Comparison of ENCODE assay signal across 33 mouse cellular contexts in genomic region chr13:91453236-91453635, GRCm38 (mm10). TPM values are rescaled to one million over a fixed set of nuclear protein-coding genes. Genes with fewer than 3 reads are reported as not detected.
DNase-seq lines count a peak whose midpoint lies in the region; ATAC-seq and TF ChIP-seq lines count a peak whose summit lies in the region.
"Had no signal": no experiment of that assay in that cellular context is flagged by ENCODE, and none has a peak within 500 bp of the region (broad histone marks: within the 10 kb centered on the region; RNA-seq: fewer than 3 reads in every experiment).

No protein-coding gene starts in this region.

- peak overlapping the region; percentile 75 for H3K27ac ChIP-seq in spleen, adult 2 months (ENCODE audit: insufficient read depth, low read length)
- no peak overlapping the region for H3K27ac ChIP-seq in forebrain, embryonic 12.5 days
- H3K27ac ChIP-seq: embryonic facial prominence, embryonic 13.5 days; forebrain, embryonic 10.5 days; gastrocnemius, adult 2 months; kidney, postnatal 0 days; limb, embryonic 15.5 days; liver, embryonic 13.5 days; neural tube, embryonic 15.5 days had no signal

- TF ChIP-seq POLR2A in spleen, adult 2 months (IDR thresholded peaks at IDR 0.05; ENCODE audit: low read depth, low read length) = no peak

- H3K36me3 ChIP-seq in spleen, adult 2 months (ENCODE audit: control insufficient read depth, insufficient read depth, low read length) = no peaks in the 10 kb centered on the region
- no peaks in the 10 kb centered on the region for H3K36me3 ChIP-seq in forebrain, embryonic 12.5 days (replicated peaks)
- H3K36me3 ChIP-seq: embryonic facial prominence, embryonic 13.5 days; forebrain, embryonic 10.5 days; limb, embryonic 15.5 days; liver, embryonic 13.5 days; neural tube, embryonic 15.5 days had no signal

- H3K4me3 ChIP-seq in spleen, adult 2 months (ENCODE audit: extremely low read depth, insufficient read depth, insufficient read length) = no peak overlapping the region
- no peak overlapping the region for H3K4me3 ChIP-seq in forebrain, embryonic 12.5 days (replicated peaks)
- H3K4me3 ChIP-seq: embryonic facial prominence, embryonic 13.5 days; forebrain, embryonic 10.5 days; gastrocnemius, adult 2 months; limb, embryonic 15.5 days; liver, embryonic 13.5 days; megakaryocyte, embryonic 14.5 days; neural tube, embryonic 15.5 days had no signal

- no peak overlapping the region for H3K4me2 ChIP-seq in forebrain, embryonic 12.5 days
- H3K4me2 ChIP-seq: embryonic facial prominence, embryonic 13.5 days; limb, embryonic 15.5 days; liver, embryonic 13.5 days; neural tube, embryonic 15.5 days had no signal

- H3K4me1 ChIP-seq in spleen, adult 2 months (ENCODE audit: control insufficient read depth, insufficient read depth, insufficient read length) = peaks cover 10% of the 10 kb centered on the region
- no peaks in the 10 kb centered on the region; the same call in 1 of the 2 replicates for H3K4me1 ChIP-seq in forebrain, embryonic 12.5 days
- H3K4me1 ChIP-seq: embryonic facial prominence, embryonic 13.5 days; neural tube, embryonic 15.5 days had no signal

- no peaks in the 10 kb centered on the region for H3K27me3 ChIP-seq in spleen, adult 2 months (ENCODE audit: control insufficient read depth, insufficient read depth, low read length)
- H3K27me3 ChIP-seq in forebrain, embryonic 12.5 days = no peaks in the 10 kb centered on the region
- H3K27me3 ChIP-seq: CH12.LX; embryonic facial prominence, embryonic 13.5 days; limb, embryonic 15.5 days; liver, embryonic 13.5 days; megakaryocyte, embryonic 14.5 days; neural tube, embryonic 15.5 days had no signal

- no peak for TF ChIP-seq CTCF in spleen, adult 2 months (IDR thresholded peaks at IDR 0.05; ENCODE audit: extremely low read depth, insufficient read depth, insufficient read length, insufficient replicate concordance)

- WGBS in spleen, adult 2 months = 30% methylated on average over 3 of the region's 3 CpGs
- WGBS in forebrain, embryonic 12.5 days = 95% methylated on average over 3 of the region's 3 CpGs

- no peaks in the 10 kb centered on the region for H3K9me3 ChIP-seq in forebrain, embryonic 12.5 days
- H3K9me3 ChIP-seq: embryonic facial prominence, embryonic 13.5 days; forebrain, embryonic 10.5 days; limb, embryonic 15.5 days; liver, embryonic 13.5 days; megakaryocyte, embryonic 14.5 days; neural tube, embryonic 15.5 days had no signal

- peak in 1 of 2 experiments; percentile 34 for DNase-seq in spleen, adult 2 months (ENCODE audit: low read depth in 1 of 2, low spot score in 2 of 2)
- no peak for DNase-seq in spleen, postnatal 14 days (ENCODE audit: low spot score in 2 of 2)
- peak; percentile 56 for DNase-seq in induced T-regulatory cell, adult 2 months (ENCODE audit: low read depth)
- no peak for DNase-seq in right cerebral cortex, postnatal 14 days
- DNase-seq in urinary bladder, postnatal 25 days (ENCODE audit: low spot score) = no peak
- DNase-seq: adrenal gland, postnatal 10 days; cerebellum, adult 8-10 months; cerebellum, postnatal 25 days; gastrocnemius, adult 2 months; gastrocnemius, postnatal 36 days; heart, postnatal 14 days; kidney, adult 8-10 months; kidney, postnatal 4 days; left cerebral cortex, postnatal 4 days; liver, embryonic 13.5 days; lung, adult 18-20 months; lung, postnatal 4 days; midbrain, embryonic 14.5 days; right cerebral cortex, adult 18-20 months; right cerebral cortex, postnatal 4 days had no signal

- H3K9ac ChIP-seq in forebrain, embryonic 12.5 days = no peak overlapping the region
- H3K9ac ChIP-seq: embryonic facial prominence, embryonic 13.5 days; limb, embryonic 15.5 days; liver, embryonic 13.5 days; neural tube, embryonic 15.5 days had no signal

- ATAC-seq in CD4-positive, CD25-positive, alpha-beta regulatory T cell, adult 4 months = peak; percentile 92
- ATAC-seq in forebrain, embryonic 12.5 days (ENCODE audit: low FRiP score) = no peak
- ATAC-seq: forebrain, embryonic 16.5 days; hindbrain, embryonic 16.5 days; intestine, embryonic 16.5 days; lung, postnatal 0 days had no signal

RNA-seq across cellular contexts. Expression of gene Ssbp2, which starts 6.8 kb away (rescaled TPM):
- polyA plus RNA-seq in spleen, adult 2 months (2012; rRNA removed) = 7.2 and 8.9 TPM in 2 replicates
- 100 to 1,000 TPM; 196 to 205 TPM for polyA plus RNA-seq in CD4-positive, CD25-positive, alpha-beta regulatory T cell, adult 4 months (2017; shearing (Covaris generic))
- 185 and 191 TPM in 2 replicates for polyA plus RNA-seq in forebrain, embryonic 12.5 days (2016; fragmentation: Nextera tagmentation; extraction: Ambion mirVana)

Comparison
In these comparisons a context has a peak if more than half of its experiments do, and no peak if none do; other contexts are left out.
1. RNA of gene Ssbp2, which starts 6.8 kb away (polyA plus RNA-seq): 196 to 205 TPM in CD4-positive, CD25-positive, alpha-beta regulatory T cell, adult 4 months and 185 to 191 TPM in forebrain, embryonic 12.5 days; 7.2 to 8.9 TPM in spleen, adult 2 months; every median in the first group is over 10 times any median in the second.